Mouse (Mus musculus) gastrocnemius, postnatal 36 days (tissue): Measurements from ENCODE around the gene Vps37c. TPM values are rescaled to one million over a fixed set of nuclear protein-coding genes. Genes with fewer than 3 reads are reported as not detected.

Experiments
- DNase-seq, 2 experiments: peaks; one replicate each; pipeline ENCODE4 v3.0.0; 2022
- intact Hi-C: fragments of 180-260 bp; cut with DNase I; formaldehyde crosslinking; loops from one replicate; pipeline ENCODE4 v1.15.1; 2025
- total RNA-seq, 2 experiments: library from RNA; stranded (reverse); gene quantifications; 2 replicates each; pipeline ENCODE4 v1.2.3; 2021

Vps37c gene
- total RNA-seq, 2 experiments from 2014 or later = 16.1 to 21.6 TPM

DNA sequence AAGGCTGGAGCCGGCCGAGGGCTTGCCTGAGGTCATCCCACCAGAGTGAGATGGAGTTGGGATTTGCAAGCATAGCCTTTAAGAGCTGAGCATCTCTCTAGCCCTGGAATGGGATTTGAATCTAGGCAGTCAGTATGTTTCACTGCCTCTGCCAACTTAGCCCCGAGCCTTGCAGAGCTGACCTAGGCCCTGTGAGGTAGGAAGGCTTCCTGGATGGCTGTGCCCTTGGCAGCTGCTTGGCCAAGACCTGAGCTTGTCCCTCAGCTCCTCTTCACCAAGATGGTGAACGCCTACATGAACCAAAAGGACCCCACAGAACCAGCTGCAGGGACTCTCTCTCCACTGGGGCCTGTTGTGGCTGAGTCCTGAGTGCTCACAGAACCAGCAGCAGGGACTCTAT is 22.2 kb downstream of the Vps37c start:
- intact Hi-C loops = no loop called here

DNA sequence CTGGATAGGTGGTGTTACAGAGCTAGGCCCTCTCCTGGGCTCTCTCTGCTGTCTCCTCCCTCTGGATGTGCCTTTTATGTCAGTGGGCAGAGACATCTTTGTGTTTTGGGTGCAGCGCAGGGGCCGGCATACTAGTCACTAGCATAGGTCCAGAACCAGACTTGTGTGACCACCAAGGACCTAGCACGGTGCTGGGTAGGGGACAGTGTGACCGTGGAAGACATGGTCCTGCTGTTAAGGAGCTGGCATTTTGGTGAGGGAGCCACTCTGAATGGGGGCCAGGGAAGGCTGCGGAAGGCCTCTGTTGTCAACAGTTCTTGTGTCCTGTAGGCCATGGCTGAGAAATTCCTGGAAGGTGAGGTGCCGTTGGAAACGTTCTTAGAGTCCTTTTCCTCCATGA is 23.7 kb downstream of the Vps37c start:
- intact Hi-C loops = loop anchor here (2.0 kb wide), 1 partner anchor 247 kb away; no protein-coding TSS in a partner anchor

More for the DNA sequence above, 22.2 kb downstream of the Vps37c start:
- no peak for DNase-seq

GRCm38 (mm10) chr19:10712646-10713045 is 24.1 kb downstream of the Vps37c start:
- DNase-seq = no peak
- intact Hi-C loops = loop anchor here (2.0 kb wide), 1 partner anchor 246 kb away; no protein-coding TSS in a partner anchor

More for the DNA sequence above, 23.7 kb downstream of the Vps37c start:
- no peak for DNase-seq

GRCm38 (mm10) chr19:10713551-10713950 is 25.0 kb downstream of the Vps37c start:
- no peak for DNase-seq
- intact Hi-C loops = loop anchor here (2.0 kb wide), 1 partner anchor 245 kb away; no protein-coding TSS in a partner anchor

DNA sequence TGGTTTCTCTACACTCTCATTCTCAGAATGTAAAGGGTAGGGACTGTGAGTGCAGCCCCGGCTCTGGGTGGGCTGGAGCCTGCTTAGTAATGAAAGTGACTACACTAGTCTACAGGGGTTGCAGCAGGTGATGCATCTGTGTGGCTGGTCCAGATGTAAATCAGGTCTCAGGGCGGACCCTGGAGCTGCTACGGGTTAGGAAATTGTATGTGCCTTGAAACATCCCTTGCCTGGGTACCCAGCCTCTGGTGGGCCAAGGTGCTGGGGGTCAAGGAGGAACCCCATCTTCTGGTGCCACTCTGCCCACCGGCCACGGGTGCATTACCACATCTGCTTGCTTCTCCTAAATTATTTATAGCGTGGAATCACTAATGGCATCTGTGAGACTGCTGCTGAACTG is 25.6 kb downstream of the Vps37c start:
- no peak for DNase-seq
- intact Hi-C loops = no loop called here

DNA sequence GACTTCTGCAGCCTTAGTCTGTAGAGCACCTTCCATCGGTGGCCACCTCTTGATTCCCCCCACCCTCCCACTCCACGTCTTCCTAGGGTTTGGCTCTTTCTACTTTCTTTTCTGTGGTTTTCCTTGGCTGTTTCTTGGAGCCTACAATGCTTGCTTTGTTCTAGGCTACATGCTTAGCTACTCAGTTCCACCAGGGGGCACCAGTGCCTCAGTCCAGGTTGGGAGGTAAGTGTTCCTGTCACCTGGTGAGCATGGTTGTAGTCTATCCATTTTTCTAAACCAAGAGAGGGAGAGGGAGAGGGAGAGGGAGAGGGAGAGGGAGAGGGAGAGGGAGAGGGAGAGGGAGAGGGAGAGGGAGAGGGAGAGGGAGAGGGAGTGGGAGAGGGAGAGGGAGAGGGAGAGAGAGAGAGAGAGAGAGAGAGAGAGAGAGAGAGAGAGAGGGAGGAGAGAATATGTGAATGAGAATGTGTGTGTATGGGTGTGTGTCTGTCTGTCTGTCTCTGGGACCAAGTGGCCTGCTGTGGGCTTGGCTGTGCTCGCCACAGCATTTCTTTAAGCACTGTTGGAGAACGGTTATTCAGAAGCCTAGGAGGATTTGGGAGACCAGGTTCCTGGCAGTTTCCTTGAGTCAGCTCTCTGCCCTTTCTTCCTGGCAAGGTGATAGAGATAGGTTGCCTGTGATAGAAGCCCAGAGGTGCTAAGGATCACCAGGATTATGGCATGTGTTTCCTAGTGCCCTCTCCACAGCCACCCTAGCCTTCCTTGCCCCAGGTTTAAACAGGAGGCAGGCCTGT is 26.3 kb downstream of the Vps37c start:
- intact Hi-C loops = no loop called here
- DNase-seq = peak in 1 of 2 experiments; percentile 62

DNA sequence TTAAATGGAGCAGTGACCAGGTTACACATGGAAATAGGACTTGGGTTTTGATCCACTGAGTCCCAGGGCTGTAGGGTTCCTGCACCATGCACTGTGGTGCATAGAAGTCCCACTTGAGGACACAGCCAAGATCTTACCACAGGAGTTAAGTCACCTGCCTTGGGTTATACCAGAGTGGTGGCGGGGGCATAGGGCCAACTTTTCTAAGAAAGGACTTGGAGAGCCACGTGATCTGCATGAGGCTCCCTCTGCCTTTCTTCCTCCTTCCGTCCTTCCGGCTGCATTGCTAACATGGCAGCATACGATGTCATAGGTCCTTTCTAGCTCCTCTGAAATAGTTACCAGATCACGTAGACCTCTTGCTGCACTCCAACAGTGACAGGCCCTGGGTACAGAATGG is 26.9 kb downstream of the Vps37c start:
- intact Hi-C loops = no loop called here
- DNase-seq = no peak

- DNase-seq = no peak
- intact Hi-C loops = loop anchor here (2.0 kb wide), 1 partner anchor 110 kb away; no protein-coding TSS in a partner anchor
Measured at GRCm38 (mm10) chr19:10718251-10718775, 29.8 kb downstream of the Vps37c start.

DNA sequence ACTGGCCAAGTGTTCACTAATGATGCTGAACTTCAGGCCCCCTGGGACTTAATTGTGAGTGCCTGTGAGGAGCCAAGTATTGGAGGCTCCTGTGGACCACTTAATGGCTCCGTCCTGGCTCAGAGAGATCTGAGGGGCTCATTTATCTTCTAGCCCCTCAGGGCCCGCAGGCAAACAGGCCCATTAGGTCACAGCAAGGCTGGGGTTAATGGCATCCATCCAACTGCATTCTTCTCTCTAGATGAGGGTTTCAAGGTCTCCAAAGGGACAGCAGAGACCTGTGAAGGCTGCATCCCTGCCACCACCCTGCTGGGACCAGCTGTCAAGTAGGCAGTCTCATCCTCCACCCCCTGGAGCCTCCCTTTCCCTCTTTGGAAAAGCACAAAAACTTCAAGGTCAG is 31.2 kb downstream of the Vps37c start:
- intact Hi-C loops = loop anchor here (2.0 kb wide), 1 partner anchor 109 kb away; no protein-coding TSS in a partner anchor

GRCm38 (mm10) chr19:10720524-10720923 is 32.0 kb downstream of the Vps37c start:
- intact Hi-C loops = no loop called here
- no peak for DNase-seq

More for the DNA sequence above, 31.2 kb downstream of the Vps37c start:
- no peak for DNase-seq

- no peak for DNase-seq
- intact Hi-C loops = no loop called here
Measured at GRCm38 (mm10) chr19:10721064-10721463, 32.5 kb downstream of the Vps37c start.

DNA sequence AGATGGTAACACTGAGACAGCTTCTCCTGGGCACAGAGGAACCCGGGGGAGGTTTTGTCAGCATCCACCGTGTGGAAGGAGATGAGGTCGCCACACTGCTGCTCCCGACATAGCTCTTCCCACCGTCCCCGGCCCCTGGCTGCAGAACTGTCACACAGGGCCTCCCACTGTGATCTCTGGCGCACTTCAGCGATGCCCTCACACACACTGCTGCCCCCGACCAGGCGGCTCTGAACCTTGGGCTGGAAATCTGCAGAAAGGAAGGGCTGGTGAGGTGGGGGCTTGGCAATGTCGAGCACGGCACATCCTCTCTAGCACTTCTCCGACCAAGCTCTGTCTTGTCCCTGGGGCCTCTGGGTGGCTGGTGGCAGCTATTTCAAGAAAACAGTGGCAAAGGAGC is 34.5 kb downstream of the Vps37c start:
- intact Hi-C loops = no loop called here
- DNase-seq = no peak

GRCm38 (mm10) chr19:10723649-10724048 is 35.1 kb downstream of the Vps37c start:
- intact Hi-C loops = no loop called here

DNA sequence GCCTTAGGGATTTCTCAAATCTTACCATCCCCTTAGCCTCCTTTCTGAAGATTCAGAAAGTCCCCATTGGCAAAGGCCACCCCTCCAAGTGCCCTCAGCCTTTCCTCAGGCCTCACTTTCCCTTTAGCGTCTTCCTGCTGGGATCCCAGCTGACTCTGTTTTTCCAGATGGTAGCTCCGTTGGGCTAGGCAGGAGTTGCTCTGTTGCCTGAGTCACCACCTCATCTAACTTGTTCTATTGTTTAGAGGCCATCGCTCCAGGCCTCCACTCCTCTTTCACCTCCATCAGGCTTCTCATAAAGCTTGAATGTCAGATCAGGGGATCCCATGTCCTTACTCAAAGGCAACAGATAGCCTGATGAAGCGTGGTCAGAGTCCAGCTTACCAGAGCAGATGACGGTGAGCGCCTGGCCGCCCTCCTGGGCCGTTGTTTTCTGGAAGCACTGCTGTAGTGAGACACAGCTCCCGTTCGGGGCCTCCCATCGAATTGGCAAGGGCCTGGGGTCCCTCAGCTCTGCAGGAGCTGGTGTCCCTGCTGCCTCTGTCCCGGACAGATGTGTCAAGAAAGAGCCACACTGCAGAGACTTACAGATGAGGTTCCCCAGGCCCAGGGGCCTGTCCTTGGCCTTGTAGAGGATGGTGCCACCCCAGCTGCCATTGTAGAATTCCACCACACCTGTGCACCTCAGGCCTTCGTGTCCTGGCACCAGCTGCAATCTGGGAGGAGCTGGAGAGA is 36.3 kb downstream of the Vps37c start:
- intact Hi-C loops = loop anchor here (5.0 kb wide), 1 partner anchor 68 kb away; no protein-coding TSS in a partner anchor
- no peak for DNase-seq

More at GRCm38 (mm10) chr19:10723649-10724048, 35.1 kb downstream of the Vps37c start:
- no peak for DNase-seq

DNA sequence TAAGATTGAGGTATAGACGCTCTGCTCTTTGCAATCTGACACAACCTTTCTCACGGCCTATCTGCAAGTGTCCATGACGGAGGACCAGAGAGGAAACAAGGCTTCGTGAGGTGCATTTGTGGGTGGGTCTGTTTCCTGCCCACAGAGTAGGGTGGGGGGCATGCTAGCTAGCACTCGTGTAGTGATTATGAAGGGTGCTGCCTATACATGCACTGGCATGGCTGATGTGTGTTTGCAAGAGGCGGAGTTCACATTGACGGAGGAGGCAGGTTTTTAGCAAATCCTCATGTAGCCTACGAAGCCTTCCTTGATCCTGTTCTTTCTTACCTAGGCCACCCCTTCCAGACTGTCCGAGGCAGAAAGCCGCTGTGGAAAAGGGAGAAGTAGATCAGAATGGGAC is 41.4 kb downstream of the Vps37c start:
- intact Hi-C loops = loop anchor here (5.0 kb wide), 1 partner anchor 62 kb away; no protein-coding TSS in a partner anchor
- no peak for DNase-seq

DNA sequence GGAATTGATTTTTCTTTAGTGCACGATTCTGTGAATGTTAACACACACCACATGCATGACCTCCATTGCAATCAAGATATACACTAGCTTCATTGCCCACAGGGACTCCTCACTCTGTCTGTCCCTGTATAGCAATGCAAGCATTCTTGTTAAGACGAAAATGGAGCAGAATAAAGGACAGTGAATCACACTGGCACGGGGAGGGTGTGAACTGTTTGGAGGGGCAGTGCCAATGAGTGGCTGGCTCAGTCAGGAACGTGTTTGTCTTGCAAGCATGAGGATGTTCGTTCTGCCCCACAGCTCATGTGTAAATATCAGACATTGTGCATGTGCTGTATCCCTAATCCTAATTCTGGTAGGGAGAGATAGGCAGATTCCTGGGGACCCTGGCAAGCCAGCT is 41.9 kb downstream of the Vps37c start:
- DNase-seq = no peak
- intact Hi-C loops = no loop called here

GRCm38 (mm10) chr19:10731975-10732374 is 43.4 kb downstream of the Vps37c start:
- DNase-seq = no peak
- intact Hi-C loops = no loop called here

DNA sequence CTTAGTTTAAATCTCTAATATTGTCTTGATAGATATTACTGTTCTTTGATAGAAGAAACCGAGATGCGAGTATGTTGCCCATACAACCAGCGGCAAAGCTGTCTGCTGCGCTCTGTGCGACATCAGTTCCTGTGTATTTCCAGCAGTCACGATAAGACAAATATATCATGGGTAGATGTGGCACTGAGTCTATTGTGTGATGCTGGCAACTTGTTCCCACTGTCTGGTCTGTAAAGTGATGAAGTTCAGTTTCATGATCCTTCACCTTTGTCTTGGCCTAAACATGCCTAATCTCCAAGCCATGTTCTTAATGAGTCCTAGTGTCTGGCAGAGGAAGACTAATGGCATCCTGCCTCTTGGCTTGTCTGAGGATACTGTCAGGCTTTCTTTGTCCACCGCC is 44.2 kb downstream of the Vps37c start:
- intact Hi-C loops = no loop called here
- DNase-seq = no peak

GRCm38 (mm10) chr19:10733501-10734127 is 45.1 kb downstream of the Vps37c start:
- intact Hi-C loops = no loop called here
- peak in 1 of 2 experiments; percentile 50 for DNase-seq

DNA sequence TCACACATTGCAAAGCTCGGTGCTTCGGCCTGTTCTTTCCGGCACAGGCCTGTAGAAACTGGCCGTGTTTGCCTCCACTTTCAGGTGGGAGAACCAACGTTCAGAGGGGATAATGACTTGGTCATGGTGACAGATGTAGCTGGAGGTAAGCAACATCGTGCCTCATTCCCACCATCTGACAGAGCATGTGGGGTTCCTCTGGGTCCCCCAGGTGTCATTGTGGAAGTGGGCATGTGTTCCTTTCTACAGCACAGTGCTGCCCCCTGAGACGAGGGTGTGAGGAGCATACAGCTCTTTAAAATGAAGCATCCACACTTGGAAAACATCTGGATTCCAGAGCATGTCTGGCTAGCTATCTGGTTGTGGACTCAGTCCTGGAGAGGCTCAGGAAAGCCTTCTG is 46.0 kb downstream of the Vps37c start:
- intact Hi-C loops = no loop called here
- no peak for DNase-seq

GRCm38 (mm10) chr19:10735061-10735460 is 46.5 kb downstream of the Vps37c start:
- DNase-seq = no peak
- intact Hi-C loops = no loop called here
